Mouse (Mus musculus) heart, adult 2 months (tissue): ENCODE measurements around the gene Krt81.

Source experiments
- CTCF ChIP-seq: fragments of 200-600 bp; IDR thresholded peaks from 2 replicates; pipeline ENCODE4 v1.8.1; 2022; ENCODE audit warnings: antibody characterized with exemption, mild to moderate bottlenecking, moderate library complexity
- POLR2A ChIP-seq: fragments of 200-500 bp; IDR thresholded peaks from 2 replicates; pipeline ENCODE4 v1.6.1; 2011; ENCODE audit warnings: mild to moderate bottlenecking, low read depth, low read length, control low read depth; ENCODE audit not compliant: insufficient read depth

DNA sequence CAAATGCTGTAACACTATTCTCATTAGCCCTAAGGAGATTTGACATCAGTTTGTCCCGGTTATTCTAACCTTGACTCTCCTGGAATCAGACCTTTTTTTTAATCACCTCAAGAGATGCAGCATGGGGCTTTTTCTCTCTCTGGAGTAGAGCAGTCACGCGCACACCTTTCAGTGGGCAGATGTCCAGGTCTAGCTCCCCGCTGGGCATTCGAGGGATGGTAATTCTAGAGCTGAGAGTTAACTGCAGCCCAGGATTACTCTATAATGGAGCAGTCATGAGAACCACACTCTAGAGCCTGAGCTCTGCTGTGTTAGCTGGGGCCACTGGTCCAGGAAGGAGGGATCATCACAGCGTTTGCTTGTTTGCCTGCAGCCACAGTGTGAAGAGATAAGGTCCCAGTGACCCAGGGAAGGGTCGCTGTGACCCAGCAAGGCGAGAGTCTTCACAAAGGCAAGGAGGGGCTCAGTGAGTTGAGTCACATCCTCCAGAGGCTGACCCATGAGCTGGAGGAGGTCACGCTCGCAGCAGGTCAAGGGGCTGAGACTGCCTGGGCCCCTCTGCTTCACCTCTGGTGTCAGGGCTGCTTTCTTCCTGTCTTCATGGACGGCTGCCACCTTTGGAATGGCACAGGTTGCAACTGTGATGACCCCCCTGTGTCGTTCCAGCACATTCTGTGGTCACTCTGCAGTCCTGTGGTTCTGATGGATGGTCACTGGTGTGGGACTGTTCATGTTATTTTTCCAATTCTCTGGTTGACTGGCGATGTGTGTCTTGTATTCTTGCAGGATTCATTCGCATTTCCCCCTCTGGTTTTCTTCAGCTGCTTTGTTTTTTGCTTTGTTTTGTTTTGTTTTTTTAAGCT is 43.6 kb upstream of the Krt81 start:
- TF ChIP-seq CTCF (no peak), POLR2A (no peak)
